Mouse (Mus musculus): ENCODE measurements at regions not wholly inside any gene's neighbourhood (a gene's known extent, or its start where the extent isn't known, plus 50 kb on each side); places are given as distances from the start of the nearest gene placed in this dataset.
A peak's percentile ranks its signal among the peaks of the same experiment; 100 is the strongest.

GRCm38 (mm10) chr3:120731287-120731686, 440.2 kb downstream of the Rwdd3 start:
- Histone ChIP-seq H3K4me3 (no peak overlapping the region), H3K9ac (replicated peaks) (no peak overlapping the region), H3K9me3 (no peaks in the 10 kb centered on the region), H3K4me2 (replicated peaks) (no peak overlapping the region), H3K4me1 (peaks cover 21% of the 10 kb centered on the region), H3K27me3 (no peaks in the 10 kb centered on the region), H3K27ac (replicated peaks) (peak overlapping the region; percentile 72), H3K36me3 (no peaks in the 10 kb centered on the region)
- 44% methylated on average over 9 of the region's 9 CpGs for WGBS
- peak; percentile 63 for ATAC-seq (replicated peaks)

DNA sequence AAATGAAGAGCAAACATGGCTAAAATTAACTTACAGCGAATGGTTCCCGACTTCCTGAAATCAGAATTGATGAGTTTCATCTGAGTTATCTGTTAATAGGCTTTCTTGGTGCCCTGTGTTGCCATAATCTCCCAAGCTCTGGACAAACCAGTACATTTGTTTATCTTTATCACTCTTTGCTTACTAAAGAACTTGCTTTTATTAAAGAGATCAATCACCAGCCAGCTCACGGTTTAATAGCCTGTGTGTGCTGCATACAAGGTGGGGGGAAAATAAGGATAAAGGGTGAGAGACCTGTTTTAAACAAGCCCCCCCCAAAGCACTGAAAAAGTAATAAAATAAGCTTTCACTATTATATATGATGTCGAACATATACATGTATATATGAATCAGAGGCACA, 441.3 kb downstream of the Rwdd3 start:
- Histone ChIP-seq H3K27ac (replicated peaks) (peak overlapping the region; percentile 72), H3K27me3 (no peaks in the 10 kb centered on the region), H3K9me3 (no peaks in the 10 kb centered on the region), H3K9ac (replicated peaks) (no peak overlapping the region), H3K4me1 (peaks cover 21% of the 10 kb centered on the region), H3K36me3 (no peaks in the 10 kb centered on the region), H3K4me3 (no peak overlapping the region), H3K4me2 (replicated peaks) (no peak overlapping the region)
- WGBS = 73% methylated on average over 4 of the region's 4 CpGs
- ATAC-seq (replicated peaks) = no peak

DNA sequence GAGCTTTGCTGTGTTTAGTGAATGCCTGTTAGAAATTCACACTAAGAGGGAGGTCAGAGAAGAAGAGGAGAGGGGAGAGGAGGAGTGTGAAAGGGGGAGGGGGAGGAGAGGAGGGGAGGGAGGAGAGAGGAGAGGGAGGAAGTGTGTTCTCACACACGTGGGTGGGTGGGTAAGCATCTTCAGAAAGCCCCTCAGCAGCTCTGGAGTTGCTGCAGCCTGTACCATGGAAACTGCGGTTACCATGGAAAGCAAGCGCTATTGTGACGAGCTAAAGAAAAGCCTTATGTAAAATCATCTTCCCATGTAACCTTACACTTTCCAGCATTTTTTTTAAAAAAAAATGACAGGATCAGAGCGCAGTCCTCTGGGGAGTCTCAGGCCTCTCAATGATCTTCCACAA, 441.8 kb downstream of the Rwdd3 start:
- Histone ChIP-seq H3K36me3 (no peaks in the 10 kb centered on the region), H3K4me2 (replicated peaks) (no peak overlapping the region), H3K4me3 (no peak overlapping the region), H3K27me3 (no peaks in the 10 kb centered on the region), H3K27ac (replicated peaks) (peak overlapping the region; percentile 72), H3K9me3 (no peaks in the 10 kb centered on the region), H3K9ac (replicated peaks) (no peak overlapping the region), H3K4me1 (peaks cover 21% of the 10 kb centered on the region)
- 21% methylated on average over 5 of the region's 5 CpGs for WGBS
- peak; percentile 92 for ATAC-seq (replicated peaks)

DNA sequence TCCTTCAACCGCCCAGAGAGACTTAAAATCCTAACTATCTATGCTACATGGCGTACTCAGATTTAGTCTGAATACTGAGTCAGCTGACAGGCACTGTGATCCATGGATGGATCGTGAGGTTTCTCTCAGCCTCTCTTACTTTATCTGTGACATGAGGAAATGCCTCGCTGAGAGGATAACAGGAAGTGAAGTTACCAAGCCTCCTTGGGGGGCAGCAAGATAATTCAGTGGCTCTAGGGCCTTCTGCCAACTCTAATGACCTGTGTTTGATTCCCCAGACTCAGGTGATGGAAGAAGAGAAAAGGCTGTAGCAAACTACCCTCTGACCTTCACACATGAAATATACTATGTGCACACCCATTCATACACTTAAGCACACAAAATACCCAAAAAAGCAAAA, 486.3 kb downstream of the Rwdd3 start:
- 87% methylated on average over 4 of the region's 4 CpGs for WGBS
- H3K27me3 ChIP-seq = no peaks in the 10 kb centered on the region
- H3K9ac ChIP-seq (replicated peaks) = no peak overlapping the region
- H3K4me2 ChIP-seq (replicated peaks) = no peak overlapping the region
- ATAC-seq (replicated peaks) = no peak
- H3K9me3 ChIP-seq = no peaks in the 10 kb centered on the region
- no peak overlapping the region for H3K27ac ChIP-seq (replicated peaks)
- H3K36me3 ChIP-seq = no peaks in the 10 kb centered on the region
- H3K4me1 ChIP-seq = peaks cover 5% of the 10 kb centered on the region
- H3K4me3 ChIP-seq = no peak overlapping the region

GRCm38 (mm10) chr3:120675906-120676305, 495.6 kb downstream of the Rwdd3 start:
- no peak overlapping the region for H3K9ac ChIP-seq (replicated peaks)
- no peaks in the 10 kb centered on the region for H3K9me3 ChIP-seq
- H3K4me3 ChIP-seq = no peak overlapping the region
- no peaks in the 10 kb centered on the region for H3K4me1 ChIP-seq
- H3K27ac ChIP-seq (replicated peaks) = no peak overlapping the region
- no peak overlapping the region for H3K4me2 ChIP-seq (replicated peaks)
- no peaks in the 10 kb centered on the region for H3K27me3 ChIP-seq
- 81% methylated on average over 2 of the region's 2 CpGs for WGBS
- ATAC-seq (replicated peaks) = no peak
- no peaks in the 10 kb centered on the region for H3K36me3 ChIP-seq

- no peak overlapping the region for H3K27ac ChIP-seq (replicated peaks)
- H3K9ac ChIP-seq (replicated peaks) = no peak overlapping the region
- ATAC-seq (replicated peaks) = no peak
- H3K36me3 ChIP-seq = no peaks in the 10 kb centered on the region
- no peaks in the 10 kb centered on the region for H3K4me1 ChIP-seq
- WGBS = 93% methylated on average over 3 of the region's 3 CpGs
- H3K4me2 ChIP-seq (replicated peaks) = no peak overlapping the region
- H3K4me3 ChIP-seq = no peak overlapping the region
- no peaks in the 10 kb centered on the region for H3K27me3 ChIP-seq
- H3K9me3 ChIP-seq = no peaks in the 10 kb centered on the region
Measured at GRCm38 (mm10) chr3:120668654-120669053, 502.8 kb downstream of the Rwdd3 start.

DNA sequence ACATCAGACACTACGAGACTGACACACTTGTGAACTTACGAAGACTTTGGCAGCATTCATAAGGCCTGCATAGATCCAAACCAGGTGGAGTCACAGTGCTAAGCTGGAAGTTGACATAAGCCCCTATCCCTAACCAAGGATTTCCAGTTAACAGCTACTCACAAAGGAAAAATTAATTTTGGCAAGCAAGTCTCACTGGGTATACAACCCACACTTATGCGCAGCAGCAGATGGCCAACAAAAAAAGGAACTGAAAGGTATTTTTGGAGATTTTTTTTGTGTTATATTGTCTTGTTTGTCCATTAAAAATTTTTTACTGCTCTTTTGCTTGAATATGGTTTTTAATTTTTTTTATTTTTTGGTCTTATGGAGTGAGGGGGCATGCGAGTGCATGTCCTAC, 509.0 kb downstream of the Rwdd3 start:
- WGBS = 86% methylated on average over 4 of the region's 4 CpGs

GRCm38 (mm10) chr3:120660776-120661175, 510.7 kb downstream of the Rwdd3 start:
- no peak for ATAC-seq (replicated peaks)
- WGBS = 67% methylated on average over 4 of the region's 4 CpGs

More for the DNA sequence above, 509.0 kb downstream of the Rwdd3 start:
- no peaks in the 10 kb centered on the region for H3K9me3 ChIP-seq
- no peak overlapping the region for H3K4me3 ChIP-seq
- H3K4me1 ChIP-seq = no peaks in the 10 kb centered on the region
- no peaks in the 10 kb centered on the region for H3K27me3 ChIP-seq
- H3K36me3 ChIP-seq = no peaks in the 10 kb centered on the region
- H3K27ac ChIP-seq (replicated peaks) = no peak overlapping the region
- H3K9ac ChIP-seq (replicated peaks) = no peak overlapping the region
- H3K4me2 ChIP-seq (replicated peaks) = no peak overlapping the region
- ATAC-seq (replicated peaks) = no peak

GRCm38 (mm10) chr3:120649047-120649868, 522.2 kb downstream of the Rwdd3 start:
- Histone ChIP-seq H3K4me2 (replicated peaks) (no peak overlapping the region), H3K27ac (replicated peaks) (no peak overlapping the region), H3K9ac (replicated peaks) (no peak overlapping the region), H3K4me1 (no peaks in the 10 kb centered on the region), H3K4me3 (no peak overlapping the region), H3K36me3 (no peaks in the 10 kb centered on the region), H3K27me3 (no peaks in the 10 kb centered on the region), H3K9me3 (no peaks in the 10 kb centered on the region)
- 72% methylated on average over 12 of the region's 12 CpGs for WGBS
- no peak for ATAC-seq (replicated peaks)

More at GRCm38 (mm10) chr3:120660776-120661175, 510.7 kb downstream of the Rwdd3 start:
- Histone ChIP-seq H3K27me3 (no peaks in the 10 kb centered on the region), H3K9ac (replicated peaks) (no peak overlapping the region), H3K9me3 (no peaks in the 10 kb centered on the region), H3K36me3 (no peaks in the 10 kb centered on the region), H3K4me1 (no peaks in the 10 kb centered on the region), H3K4me2 (replicated peaks) (no peak overlapping the region), H3K4me3 (no peak overlapping the region), H3K27ac (replicated peaks) (no peak overlapping the region)

GRCm38 (mm10) chr3:120648391-120648790, 523.1 kb downstream of the Rwdd3 start:
- H3K4me1 ChIP-seq = no peaks in the 10 kb centered on the region
- ATAC-seq (replicated peaks) = no peak
- H3K4me2 ChIP-seq (replicated peaks) = no peak overlapping the region
- 96% methylated on average over 5 of the region's 5 CpGs for WGBS
- no peaks in the 10 kb centered on the region for H3K36me3 ChIP-seq
- H3K27ac ChIP-seq (replicated peaks) = no peak overlapping the region
- no peak overlapping the region for H3K4me3 ChIP-seq
- no peak overlapping the region for H3K9ac ChIP-seq (replicated peaks)
- no peaks in the 10 kb centered on the region for H3K9me3 ChIP-seq
- no peaks in the 10 kb centered on the region for H3K27me3 ChIP-seq

GRCm38 (mm10) chr3:120636669-120637305, 534.7 kb downstream of the Rwdd3 start:
- H3K27ac ChIP-seq (replicated peaks) = peak overlapping the region; percentile 65
- peaks cover 10% of the 10 kb centered on the region; the same call in 1 of the 2 replicates for H3K4me1 ChIP-seq
- H3K9ac ChIP-seq (replicated peaks) = no peak overlapping the region
- no peak overlapping the region for H3K4me2 ChIP-seq (replicated peaks)
- H3K4me3 ChIP-seq = no peak overlapping the region
- ATAC-seq (replicated peaks) = no peak; the same call in 1 of the 2 replicates
- H3K9me3 ChIP-seq = no peaks in the 10 kb centered on the region
- H3K36me3 ChIP-seq = no peaks in the 10 kb centered on the region
- 60% methylated on average over 9 of the region's 9 CpGs for WGBS
- no peaks in the 10 kb centered on the region for H3K27me3 ChIP-seq

- H3K27me3 ChIP-seq = no peaks in the 10 kb centered on the region
- H3K27ac ChIP-seq (replicated peaks) = no peak overlapping the region
- H3K4me1 ChIP-seq = no peaks in the 10 kb centered on the region
- ATAC-seq (replicated peaks) = peak; percentile 43; the same call in 1 of the 2 replicates
- no peaks in the 10 kb centered on the region for H3K9me3 ChIP-seq
- 56% methylated on average over 6 of the region's 6 CpGs for WGBS
- no peaks in the 10 kb centered on the region for H3K36me3 ChIP-seq
- H3K4me2 ChIP-seq (replicated peaks) = no peak overlapping the region
- H3K4me3 ChIP-seq = no peak overlapping the region
- H3K9ac ChIP-seq (replicated peaks) = no peak overlapping the region
Measured at GRCm38 (mm10) chr3:120618358-120618757, 553.1 kb downstream of the Rwdd3 start.

Data from forebrain, embryonic 15.5 days (tissue).